Comparison of ENCODE assay signal across 26 mouse cellular contexts in the genomic region with DNA sequence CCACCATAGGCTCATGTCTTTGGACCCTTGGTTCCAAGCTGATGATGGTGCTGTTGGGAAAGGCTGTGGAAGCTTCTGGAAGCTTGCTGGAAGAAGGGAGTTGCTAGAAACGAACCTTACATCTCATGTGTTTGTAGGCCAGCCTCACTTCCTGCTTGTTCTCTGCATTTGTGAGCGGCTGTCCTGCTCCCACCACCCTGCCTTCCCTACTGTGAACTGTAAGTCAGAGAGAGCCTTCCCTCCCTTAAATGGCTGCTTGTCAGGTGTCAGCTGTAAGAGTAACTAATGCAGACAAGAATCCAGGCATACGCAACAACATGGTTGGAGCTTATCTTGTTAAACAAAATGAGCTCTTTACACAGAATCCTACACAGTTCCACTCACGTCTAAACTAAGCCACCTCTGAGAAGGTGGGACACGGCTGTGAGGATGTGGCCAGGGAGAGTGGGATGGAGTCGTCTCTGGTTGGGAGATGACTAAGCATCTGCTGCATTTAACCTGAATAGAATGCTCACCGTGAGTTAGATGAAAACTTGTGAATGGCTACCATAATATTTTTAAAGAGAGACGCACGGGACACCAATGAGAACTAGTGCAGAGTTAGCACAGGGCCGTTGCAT.
DNase-seq lines count a peak whose midpoint lies in the region; ATAC-seq lines count a peak whose summit lies in the region.
"Had no signal": no experiment of that assay in that cellular context is flagged by ENCODE, and none has a peak within 500 bp of the region (broad histone marks: within the 10 kb centered on the region; RNA-seq: fewer than 3 reads in every experiment).

No protein-coding gene starts in this region.

- no peak for DNase-seq in frontal cortex, adult 2 months (ENCODE audit: extremely low spot score in 1 of 2, low spot score in 1 of 2)
- peak; percentile 51 for DNase-seq in heart, embryonic 10.5 days (ENCODE audit: low spot score)
- DNase-seq in heart, adult 9 months (ENCODE audit: low spot score in 2 of 2): no peak
- peak; percentile 21 for DNase-seq in midbrain, embryonic 11.5 days (ENCODE audit: low spot score, missing footprints)
- DNase-seq in midbrain, embryonic 10.5 days (ENCODE audit: low spot score): no peak
- DNase-seq in kidney, postnatal 4 days: no peak
- DNase-seq: adrenal gland, adult 8-10 months; adrenal gland, postnatal 14 days; adrenal gland, postnatal 36 days; B cell, adult 2 months; cerebellum, adult 11 months; cerebellum, adult 18-20 months; cerebellum, adult 8-10 months; cerebellum, adult 9-11 months; cerebellum, postnatal 14 days; cerebellum, postnatal 36 days had no signal

- H3K27ac ChIP-seq in heart, embryonic 10.5 days: no peak overlapping the region
- no peak overlapping the region for H3K27ac ChIP-seq in midbrain, embryonic 11.5 days (ENCODE audit: low read depth, low read length)
- H3K27ac ChIP-seq in midbrain, embryonic 10.5 days (replicated peaks): no peak overlapping the region
- H3K27ac ChIP-seq: embryonic facial prominence, embryonic 10.5 days; embryonic facial prominence, embryonic 12.5 days; forebrain, embryonic 13.5 days; forebrain, embryonic 15.5 days had no signal

- no peaks in the 10 kb centered on the region for H3K27me3 ChIP-seq in heart, embryonic 10.5 days (ENCODE audit: insufficient read depth, poor library complexity, severe bottlenecking)
- H3K27me3 ChIP-seq in midbrain, embryonic 11.5 days (ENCODE audit: control insufficient read depth, insufficient read depth, low read length): no peaks in the 10 kb centered on the region
- no peaks in the 10 kb centered on the region for H3K27me3 ChIP-seq in midbrain, embryonic 10.5 days (ENCODE audit: low read depth, poor library complexity, severe bottlenecking)
- H3K27me3 ChIP-seq: CH12.LX; forebrain, embryonic 13.5 days; forebrain, embryonic 15.5 days; Patski had no signal

- H3K4me2 ChIP-seq in midbrain, embryonic 11.5 days: no peak overlapping the region
- H3K4me2 ChIP-seq: embryonic facial prominence, embryonic 12.5 days; forebrain, embryonic 13.5 days; forebrain, embryonic 15.5 days had no signal

- no peaks in the 10 kb centered on the region for H3K9me3 ChIP-seq in heart, embryonic 10.5 days
- no peaks in the 10 kb centered on the region for H3K9me3 ChIP-seq in midbrain, embryonic 11.5 days (ENCODE audit: control insufficient read depth, low read length)
- H3K9me3 ChIP-seq in midbrain, embryonic 10.5 days (replicated peaks): no peaks in the 10 kb centered on the region
- H3K9me3 ChIP-seq: embryonic facial prominence, embryonic 10.5 days; embryonic facial prominence, embryonic 12.5 days; forebrain, embryonic 13.5 days; forebrain, embryonic 15.5 days; G1E had no signal

- no peak overlapping the region for H3K9ac ChIP-seq in midbrain, embryonic 11.5 days (ENCODE audit: low read length)
- H3K9ac ChIP-seq: embryonic facial prominence, embryonic 12.5 days; forebrain, embryonic 13.5 days; forebrain, embryonic 15.5 days had no signal

- H3K36me3 ChIP-seq in heart, embryonic 10.5 days: no peaks in the 10 kb centered on the region
- H3K36me3 ChIP-seq in midbrain, embryonic 11.5 days (ENCODE audit: control insufficient read depth, insufficient read depth, low read length): no peaks in the 10 kb centered on the region
- H3K36me3 ChIP-seq in midbrain, embryonic 10.5 days: no peaks in the 10 kb centered on the region
- H3K36me3 ChIP-seq: embryonic facial prominence, embryonic 10.5 days; embryonic facial prominence, embryonic 12.5 days; forebrain, embryonic 15.5 days; G1E had no signal

- 81% methylated on average over 10 of the region's 10 CpGs for whole genome bisulfite sequencing in heart, embryonic 10.5 days
- 89% methylated on average over 10 of the region's 10 CpGs for WGBS in midbrain, embryonic 11.5 days
- 89% methylated on average over 10 of the region's 10 CpGs for WGBS in midbrain, embryonic 10.5 days

- no peak overlapping the region for H3K4me3 ChIP-seq in heart, embryonic 10.5 days
- H3K4me3 ChIP-seq in midbrain, embryonic 11.5 days (ENCODE audit: low read depth, low read length): no peak overlapping the region
- H3K4me3 ChIP-seq in midbrain, embryonic 10.5 days: no peak overlapping the region
- H3K4me3 ChIP-seq: embryonic facial prominence, embryonic 10.5 days; embryonic facial prominence, embryonic 12.5 days; forebrain, embryonic 13.5 days; forebrain, embryonic 15.5 days had no signal

- ATAC-seq in frontal cortex, adult (ENCODE audit: low TSS enrichment): peak; percentile 75
- ATAC-seq in midbrain, embryonic 11.5 days (ENCODE audit: low FRiP score): no peak
- ATAC-seq: activated CD4-positive, CD25-positive, alpha-beta regulatory T cell, adult 4 months; CD4-positive, CD25-positive, alpha-beta regulatory T cell, adult 4 months; forebrain, embryonic 13.5 days; forebrain, embryonic 15.5 days; Patski had no signal

- no peaks in the 10 kb centered on the region for H3K4me1 ChIP-seq in heart, embryonic 10.5 days
- no peaks in the 10 kb centered on the region for H3K4me1 ChIP-seq in midbrain, embryonic 11.5 days (ENCODE audit: control insufficient read depth, insufficient read depth, low read length)
- peaks cover 8% of the 10 kb centered on the region for H3K4me1 ChIP-seq in midbrain, embryonic 10.5 days
- H3K4me1 ChIP-seq: embryonic facial prominence, embryonic 10.5 days; embryonic facial prominence, embryonic 12.5 days; forebrain, embryonic 13.5 days; forebrain, embryonic 15.5 days had no signal

Comparison
In these comparisons a context has a peak if more than half of its experiments do, and no peak if none do; other contexts are left out.
1. DNase-seq: peak in heart, embryonic 10.5 days (single experiment) and midbrain, embryonic 11.5 days (single experiment); none in frontal cortex, adult 2 months (0 of 2), heart, adult 9 months (0 of 2), midbrain, embryonic 10.5 days (single experiment) and kidney, postnatal 4 days (0 of 2).